Mouse (Mus musculus): ENCODE measurements at regions not wholly inside any gene's neighbourhood (a gene's known extent, or its start where the extent isn't known, plus 50 kb on each side); places are given as distances from the start of the nearest gene placed in this dataset.

GRCm38 (mm10) chr4:105358725-105359124, 201.6 kb downstream of the Plpp3 start:
- no peak for TF ChIP-seq POLR2A (IDR thresholded peaks at IDR 0.05; ENCODE audit: borderline replicate concordance, extremely low read depth, insufficient read depth, insufficient read length, poor library complexity, severe bottlenecking)
- TF ChIP-seq CTCF (IDR thresholded peaks at IDR 0.05; ENCODE audit: borderline replicate concordance, extremely low read depth, insufficient read depth, insufficient read length) = no peak

Measured in brain, embryonic 14.5 days (tissue).